Mouse (Mus musculus): ENCODE results near the gene Fkbp11. TPM values are rescaled to one million over a fixed set of nuclear protein-coding genes. Genes with fewer than 3 reads are reported as not detected.
"Not testable (repeated sequence)": the region's sequence is repeated elsewhere in the genome, so short reads cannot be mapped to it uniquely, and the experiment has no call there.

Gene Fkbp11
- polyA plus RNA-seq, 1 experiment from 2014 or later: 10.5 TPM

- not testable (repeated sequence) for H3K4me3 ChIP-seq (ENCODE audit: low read depth, low read length); H3K27ac ChIP-seq (ENCODE audit: low read depth, low read length); H3K9me3 ChIP-seq (ENCODE audit: control insufficient read depth, low read length); H3K9ac ChIP-seq (ENCODE audit: low read length); H3K4me2 ChIP-seq; H3K4me1 ChIP-seq (ENCODE audit: control insufficient read depth, insufficient read depth, low read length); H3K27me3 ChIP-seq (ENCODE audit: control insufficient read depth, insufficient read depth, low read length); H3K36me3 ChIP-seq (ENCODE audit: control insufficient read depth, insufficient read depth, low read length); ATAC-seq (ENCODE audit: low FRiP score)
- DNase-seq (ENCODE audit: low spot score, missing footprints): peak; percentile 28
- 91% methylated on average over 3 of the region's 3 CpGs for WGBS
These were observed 15.9 kb upstream of the Fkbp11 start for GRCm38 (mm10) chr15:98743863-98744262.

GRCm38 (mm10) chr15:98742766-98743428 is 14.9 kb upstream of the Fkbp11 start:
- Histone ChIP-seq H3K27ac (ENCODE audit: low read depth, low read length) (no peak overlapping the region), H3K9ac (ENCODE audit: low read length) (no peak overlapping the region), H3K9me3 (ENCODE audit: control insufficient read depth, low read length) (no peaks in the 10 kb centered on the region), H3K4me2 (no peak overlapping the region), H3K27me3 (ENCODE audit: control insufficient read depth, insufficient read depth, low read length) (no peaks in the 10 kb centered on the region), H3K36me3 (ENCODE audit: control insufficient read depth, insufficient read depth, low read length) (peaks cover 9% of the 10 kb centered on the region; the same call in 1 of the 2 replicates), H3K4me3 (ENCODE audit: low read depth, low read length) (no peak overlapping the region), H3K4me1 (ENCODE audit: control insufficient read depth, insufficient read depth, low read length) (no peaks in the 10 kb centered on the region)
- WGBS: 86% methylated on average over 8 of the region's 8 CpGs
- DNase-seq (ENCODE audit: low spot score, missing footprints) (no peak), ATAC-seq (ENCODE audit: low FRiP score) (no peak)

GRCm38 (mm10) chr15:98740219-98740618 is 12.2 kb upstream of the Fkbp11 start:
- no peak overlapping the region for H3K4me3 ChIP-seq (ENCODE audit: low read depth, low read length)
- H3K9ac ChIP-seq (ENCODE audit: low read length): no peak overlapping the region
- no peak overlapping the region for H3K4me2 ChIP-seq
- no peak for ATAC-seq (ENCODE audit: low FRiP score)
- no peak overlapping the region for H3K27ac ChIP-seq (ENCODE audit: low read depth, low read length)
- WGBS: 88% methylated on average over 8 of the region's 8 CpGs
- no peaks in the 10 kb centered on the region for H3K4me1 ChIP-seq (ENCODE audit: control insufficient read depth, insufficient read depth, low read length)
- H3K9me3 ChIP-seq (ENCODE audit: control insufficient read depth, low read length): no peaks in the 10 kb centered on the region
- H3K36me3 ChIP-seq (ENCODE audit: control insufficient read depth, insufficient read depth, low read length): peaks cover 13% of the 10 kb centered on the region; the same call in 1 of the 2 replicates
- DNase-seq (ENCODE audit: low spot score, missing footprints): peak; percentile 45
- H3K27me3 ChIP-seq (ENCODE audit: control insufficient read depth, insufficient read depth, low read length): no peaks in the 10 kb centered on the region

GRCm38 (mm10) chr15:98738796-98739195 is 10.8 kb upstream of the Fkbp11 start:
- no peaks in the 10 kb centered on the region for H3K27me3 ChIP-seq (ENCODE audit: control insufficient read depth, insufficient read depth, low read length)
- no peak overlapping the region for H3K9ac ChIP-seq (ENCODE audit: low read length)
- no peak for ATAC-seq (ENCODE audit: low FRiP score)
- no peak overlapping the region for H3K4me2 ChIP-seq
- peaks cover 13% of the 10 kb centered on the region; the same call in 1 of the 2 replicates for H3K36me3 ChIP-seq (ENCODE audit: control insufficient read depth, insufficient read depth, low read length)
- H3K27ac ChIP-seq (ENCODE audit: low read depth, low read length): no peak overlapping the region
- no peak overlapping the region for H3K4me3 ChIP-seq (ENCODE audit: low read depth, low read length)
- no peaks in the 10 kb centered on the region for H3K4me1 ChIP-seq (ENCODE audit: control insufficient read depth, insufficient read depth, low read length)
- WGBS: 73% methylated on average over 4 of the region's 4 CpGs
- peak; percentile 37 for DNase-seq (ENCODE audit: low spot score, missing footprints)
- no peaks in the 10 kb centered on the region for H3K9me3 ChIP-seq (ENCODE audit: control insufficient read depth, low read length)

GRCm38 (mm10) chr15:98737881-98738280 is 9.9 kb upstream of the Fkbp11 start:
- DNase-seq (ENCODE audit: low spot score, missing footprints) (peak; percentile 78), ATAC-seq (ENCODE audit: low FRiP score) (no peak)
- no peaks in the 10 kb centered on the region for H3K9me3 ChIP-seq (ENCODE audit: control insufficient read depth, low read length)
- H3K27ac ChIP-seq (ENCODE audit: low read depth, low read length): no peak overlapping the region
- no peak overlapping the region for H3K4me3 ChIP-seq (ENCODE audit: low read depth, low read length)
- H3K27me3 ChIP-seq (ENCODE audit: control insufficient read depth, insufficient read depth, low read length): no peaks in the 10 kb centered on the region
- no peak overlapping the region for H3K4me2 ChIP-seq
- peaks cover 13% of the 10 kb centered on the region; the same call in 1 of the 2 replicates for H3K36me3 ChIP-seq (ENCODE audit: control insufficient read depth, insufficient read depth, low read length)
- H3K4me1 ChIP-seq (ENCODE audit: control insufficient read depth, insufficient read depth, low read length): no peaks in the 10 kb centered on the region
- H3K9ac ChIP-seq (ENCODE audit: low read length): no peak overlapping the region

- H3K9me3 ChIP-seq (ENCODE audit: control insufficient read depth, low read length): no peaks in the 10 kb centered on the region
- no peaks in the 10 kb centered on the region for H3K4me1 ChIP-seq (ENCODE audit: control insufficient read depth, insufficient read depth, low read length)
- DNase-seq (ENCODE audit: low spot score, missing footprints) (peak; percentile 8), ATAC-seq (ENCODE audit: low FRiP score) (no peak)
- H3K36me3 ChIP-seq (ENCODE audit: control insufficient read depth, insufficient read depth, low read length): peaks cover 13% of the 10 kb centered on the region; the same call in 1 of the 2 replicates
- no peak overlapping the region for H3K9ac ChIP-seq (ENCODE audit: low read length)
- 92% methylated on average over 10 of the region's 10 CpGs for WGBS
- H3K4me2 ChIP-seq: no peak overlapping the region
- no peak overlapping the region for H3K4me3 ChIP-seq (ENCODE audit: low read depth, low read length)
- H3K27ac ChIP-seq (ENCODE audit: low read depth, low read length): no peak overlapping the region
- no peaks in the 10 kb centered on the region for H3K27me3 ChIP-seq (ENCODE audit: control insufficient read depth, insufficient read depth, low read length)
These were observed 8.5 kb upstream of the Fkbp11 start for GRCm38 (mm10) chr15:98736521-98736920.

- peaks cover 5% of the 10 kb centered on the region; the same call in 1 of the 2 replicates for H3K36me3 ChIP-seq (ENCODE audit: control insufficient read depth, insufficient read depth, low read length)
- no peak overlapping the region for H3K4me3 ChIP-seq (ENCODE audit: low read depth, low read length)
- H3K27ac ChIP-seq (ENCODE audit: low read depth, low read length): no peak overlapping the region
- H3K4me1 ChIP-seq (ENCODE audit: control insufficient read depth, insufficient read depth, low read length): no peaks in the 10 kb centered on the region
- H3K9ac ChIP-seq (ENCODE audit: low read length): no peak overlapping the region
- 88% methylated on average over 5 of the region's 5 CpGs for WGBS
- no peaks in the 10 kb centered on the region for H3K27me3 ChIP-seq (ENCODE audit: control insufficient read depth, insufficient read depth, low read length)
- DNase-seq (ENCODE audit: low spot score, missing footprints) (peak; percentile 45), ATAC-seq (ENCODE audit: low FRiP score) (no peak)
- H3K4me2 ChIP-seq: no peak overlapping the region
- no peaks in the 10 kb centered on the region for H3K9me3 ChIP-seq (ENCODE audit: control insufficient read depth, low read length)
These were observed 6.1 kb upstream of the Fkbp11 start for GRCm38 (mm10) chr15:98733976-98734566.

GRCm38 (mm10) chr15:98733370-98733769 is 5.4 kb upstream of the Fkbp11 start:
- H3K4me3 ChIP-seq (ENCODE audit: low read depth, low read length): no peak overlapping the region
- no peaks in the 10 kb centered on the region for H3K27me3 ChIP-seq (ENCODE audit: control insufficient read depth, insufficient read depth, low read length)
- 72% methylated on average over 6 of the region's 6 CpGs for WGBS
- no peak overlapping the region for H3K4me2 ChIP-seq
- H3K4me1 ChIP-seq (ENCODE audit: control insufficient read depth, insufficient read depth, low read length): no peaks in the 10 kb centered on the region
- ATAC-seq (ENCODE audit: low FRiP score) (no peak), DNase-seq (ENCODE audit: low spot score, missing footprints) (no peak)
- no peak overlapping the region for H3K27ac ChIP-seq (ENCODE audit: low read depth, low read length)
- peaks cover 5% of the 10 kb centered on the region; the same call in 1 of the 2 replicates for H3K36me3 ChIP-seq (ENCODE audit: control insufficient read depth, insufficient read depth, low read length)
- no peak overlapping the region for H3K9ac ChIP-seq (ENCODE audit: low read length)
- H3K9me3 ChIP-seq (ENCODE audit: control insufficient read depth, low read length): no peaks in the 10 kb centered on the region

DNA sequence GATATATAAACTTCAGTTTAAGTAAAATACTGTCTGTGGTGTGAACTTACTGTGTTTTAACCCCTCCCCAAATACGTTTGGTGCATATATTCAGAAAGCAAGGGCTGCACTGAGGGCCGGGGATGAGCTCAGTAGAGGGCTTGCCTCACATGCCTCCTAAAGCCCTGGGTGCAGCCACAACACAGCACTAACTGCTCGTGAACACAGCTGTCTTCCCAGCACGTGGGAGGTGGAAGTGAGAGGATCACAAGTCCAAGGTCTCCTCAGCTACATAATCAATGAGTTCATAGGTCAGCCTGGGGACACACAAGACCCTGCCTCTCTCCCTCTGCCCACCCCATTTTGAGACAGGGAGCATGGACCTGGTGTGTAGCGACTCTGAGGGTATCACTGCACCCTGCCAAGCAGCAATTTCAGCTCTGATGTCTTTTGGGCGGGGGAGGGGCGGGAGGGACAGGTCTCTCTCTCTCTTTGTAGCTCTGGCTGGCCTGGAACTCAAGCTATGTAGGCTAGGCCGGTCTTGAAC is 4.1 kb upstream of the Fkbp11 start:
- no peak for ATAC-seq (ENCODE audit: low FRiP score)
- H3K9me3 ChIP-seq (ENCODE audit: control insufficient read depth, low read length): no peaks in the 10 kb centered on the region
- no peak overlapping the region for H3K27ac ChIP-seq (ENCODE audit: low read depth, low read length)
- H3K36me3 ChIP-seq (ENCODE audit: control insufficient read depth, insufficient read depth, low read length): peaks cover under 1% of the 10 kb centered on the region; the same call in 1 of the 2 replicates
- H3K27me3 ChIP-seq (ENCODE audit: control insufficient read depth, insufficient read depth, low read length): peaks cover under 1% of the 10 kb centered on the region; the same call in 1 of the 2 replicates
- DNase-seq (ENCODE audit: low spot score, missing footprints): peak; percentile 78
- 66% methylated on average over 8 of the region's 8 CpGs for WGBS
- peaks cover 7% of the 10 kb centered on the region; the same call in 1 of the 2 replicates for H3K4me1 ChIP-seq (ENCODE audit: control insufficient read depth, insufficient read depth, low read length)
- no peak overlapping the region for H3K4me2 ChIP-seq
- no peak overlapping the region for H3K9ac ChIP-seq (ENCODE audit: low read length)
- H3K4me3 ChIP-seq (ENCODE audit: low read depth, low read length): no peak overlapping the region

Measured in midbrain, embryonic 11.5 days (tissue).